Mouse (Mus musculus): ENCODE measurements around the gene Btg1.

DNA sequence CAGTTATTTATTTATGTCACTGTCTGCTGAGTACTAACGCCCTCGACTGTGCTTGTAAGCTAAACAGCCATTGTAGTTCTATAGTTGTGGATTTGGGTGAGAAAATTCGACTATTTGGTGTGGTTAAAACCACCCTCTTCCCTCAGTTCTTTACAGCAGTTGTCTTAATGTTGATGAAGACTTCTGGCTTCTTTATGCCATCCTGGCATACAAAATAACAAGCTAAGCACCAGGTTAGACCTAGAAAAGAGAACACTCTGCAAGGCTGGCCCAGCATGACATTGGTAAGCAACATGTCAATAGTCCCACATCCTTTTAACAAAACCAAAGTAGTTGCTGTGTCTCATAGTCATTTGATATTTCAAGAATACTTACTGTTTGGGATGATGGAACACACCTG lies 14.5 kb upstream of the Btg1 start:
- TF ChIP-seq CTCF (IDR thresholded peaks at IDR 0.05; ENCODE audit: extremely low read depth, insufficient read depth, insufficient read length, insufficient replicate concordance): no peak
- no peak for TF ChIP-seq POLR2A (IDR thresholded peaks at IDR 0.05; ENCODE audit: low read depth, low read length)
